Mouse (Mus musculus) adrenal gland, postnatal 36 days (tissue): Measurements from ENCODE around the gene Polr3h. TPM values are rescaled to one million over a fixed set of nuclear protein-coding genes. Genes with fewer than 3 reads are reported as not detected.
A peak's percentile ranks its signal among the peaks of the same experiment; 100 is the strongest.

ENCODE experiments used
- DNase-seq, 2 experiments: peaks; one replicate each; pipeline ENCODE4 v3.0.0; 2021; ENCODE audit warnings: mixed read lengths in 1 of 2
- total RNA-seq, 2 experiments: library from RNA; stranded (reverse); gene quantifications; 2 replicates each; pipeline ENCODE4 v1.2.3; 2021

The Polr3h gene
- total RNA-seq, 2 experiments from 2014 or later: 23.5 to 24.9 TPM

DNA sequence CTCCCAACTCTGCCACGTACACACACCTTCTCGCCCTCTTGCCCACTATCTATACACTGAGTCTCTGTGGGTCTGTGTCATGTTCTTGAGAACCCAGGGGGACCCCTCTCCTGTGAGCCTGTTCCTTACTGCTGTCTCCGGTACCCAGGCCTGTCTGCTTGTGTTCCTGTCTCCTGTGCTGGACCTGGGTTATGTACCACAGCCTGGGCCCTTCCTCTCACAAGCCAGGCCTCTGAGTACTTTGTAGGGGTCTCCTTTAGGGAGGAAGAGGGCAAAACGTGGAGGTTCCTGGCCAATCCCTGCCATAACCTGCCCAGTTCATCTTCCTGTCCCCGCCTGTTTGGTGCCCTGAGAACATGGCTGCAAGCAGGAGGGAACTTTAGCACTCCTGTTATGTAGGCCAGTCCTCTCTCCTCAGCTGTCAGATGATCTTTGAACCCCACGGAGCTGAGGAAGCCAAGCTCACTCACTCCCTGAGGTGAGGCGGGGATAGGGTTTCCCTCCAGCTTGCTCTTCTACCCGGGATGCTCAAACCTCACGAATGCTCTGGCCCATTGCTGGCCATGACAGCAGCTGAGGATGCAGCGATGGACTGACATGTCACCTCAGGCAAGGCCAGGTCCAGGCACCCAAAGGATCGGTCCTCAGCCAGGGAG, 23.6 kb upstream of the Polr3h start:
- DNase-seq: no peak

DNA sequence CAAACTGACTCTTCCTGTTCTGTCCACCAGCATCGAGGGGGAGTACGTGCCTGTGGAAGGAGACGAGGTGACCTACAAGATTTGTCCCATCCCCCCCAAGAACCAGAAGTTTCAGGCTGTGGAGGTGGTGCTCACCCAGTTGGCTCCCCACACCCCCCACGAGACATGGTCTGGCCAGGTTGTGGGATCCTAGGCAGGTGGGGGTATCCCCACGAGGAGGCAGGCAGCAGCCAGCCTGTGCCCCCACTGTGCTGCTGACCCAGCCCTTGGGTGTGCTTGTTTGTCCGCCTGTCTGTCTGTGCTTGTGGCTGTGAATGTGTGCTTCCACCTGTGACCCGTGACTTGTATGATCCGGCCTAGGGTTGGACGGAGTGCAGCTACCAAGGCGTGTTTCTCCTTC, 23.0 kb upstream of the Polr3h start:
- DNase-seq: no peak

DNA sequence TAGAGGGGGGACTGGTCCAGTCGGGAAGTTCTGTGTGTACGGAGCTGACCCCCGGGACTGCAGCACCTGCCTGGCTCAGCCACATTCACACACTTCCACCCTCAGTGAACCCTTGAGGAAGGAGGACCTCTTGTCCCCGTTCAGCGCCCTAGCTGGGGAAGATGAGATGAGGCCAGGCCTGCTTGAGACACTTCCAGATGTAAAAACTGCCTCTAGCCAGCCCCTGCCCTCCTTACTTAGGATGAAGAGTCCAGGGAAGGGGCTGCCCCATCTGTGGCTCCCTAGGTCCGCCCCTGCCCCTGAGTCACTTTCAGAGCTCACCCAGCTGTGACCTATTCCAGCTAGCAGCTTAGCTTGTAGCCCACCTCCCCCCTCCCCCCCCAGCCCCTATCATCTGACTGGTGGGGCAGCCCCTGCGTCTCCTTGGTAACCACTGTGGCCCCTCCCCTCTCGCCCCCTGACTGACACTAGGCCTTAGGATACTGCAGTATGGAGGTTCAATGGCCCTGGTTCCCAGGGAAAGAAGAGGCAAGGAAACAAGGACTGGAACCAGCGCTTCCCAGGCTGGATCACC, 17.2 kb upstream of the Polr3h start:
- no peak for DNase-seq

GRCm38 (mm10) chr15:81941010-81941409, 15.0 kb upstream of the Polr3h start:
- no peak for DNase-seq

DNA sequence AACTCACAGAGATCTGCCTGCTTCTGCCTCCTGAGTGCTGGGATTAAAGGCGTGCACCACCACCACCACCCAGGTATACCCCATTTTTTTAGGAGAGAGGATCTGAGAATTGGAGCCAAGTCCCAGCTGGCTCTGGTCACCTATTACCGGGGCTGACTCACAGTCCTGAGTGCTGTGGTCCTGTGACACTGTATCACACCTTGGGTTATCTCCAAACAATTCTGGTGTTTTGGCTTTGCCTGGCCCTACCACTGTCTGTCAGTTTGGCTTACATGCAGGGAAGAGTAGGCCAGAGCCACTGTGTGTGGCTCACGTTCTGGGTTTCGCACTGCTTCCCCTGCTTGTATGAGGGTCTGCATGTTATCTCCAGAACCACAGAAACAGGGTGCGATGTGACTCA, 14.2 kb upstream of the Polr3h start:
- DNase-seq: no peak

- DNase-seq: peak in 1 of 2 experiments; percentile 47
Measured at GRCm38 (mm10) chr15:81939774-81940173, 13.7 kb upstream of the Polr3h start.

GRCm38 (mm10) chr15:81939157-81939715, 13.2 kb upstream of the Polr3h start:
- peak; percentile 55 to 69 for DNase-seq

GRCm38 (mm10) chr15:81938246-81938645, 12.2 kb upstream of the Polr3h start:
- DNase-seq: peak; percentile 64 to 75

DNA sequence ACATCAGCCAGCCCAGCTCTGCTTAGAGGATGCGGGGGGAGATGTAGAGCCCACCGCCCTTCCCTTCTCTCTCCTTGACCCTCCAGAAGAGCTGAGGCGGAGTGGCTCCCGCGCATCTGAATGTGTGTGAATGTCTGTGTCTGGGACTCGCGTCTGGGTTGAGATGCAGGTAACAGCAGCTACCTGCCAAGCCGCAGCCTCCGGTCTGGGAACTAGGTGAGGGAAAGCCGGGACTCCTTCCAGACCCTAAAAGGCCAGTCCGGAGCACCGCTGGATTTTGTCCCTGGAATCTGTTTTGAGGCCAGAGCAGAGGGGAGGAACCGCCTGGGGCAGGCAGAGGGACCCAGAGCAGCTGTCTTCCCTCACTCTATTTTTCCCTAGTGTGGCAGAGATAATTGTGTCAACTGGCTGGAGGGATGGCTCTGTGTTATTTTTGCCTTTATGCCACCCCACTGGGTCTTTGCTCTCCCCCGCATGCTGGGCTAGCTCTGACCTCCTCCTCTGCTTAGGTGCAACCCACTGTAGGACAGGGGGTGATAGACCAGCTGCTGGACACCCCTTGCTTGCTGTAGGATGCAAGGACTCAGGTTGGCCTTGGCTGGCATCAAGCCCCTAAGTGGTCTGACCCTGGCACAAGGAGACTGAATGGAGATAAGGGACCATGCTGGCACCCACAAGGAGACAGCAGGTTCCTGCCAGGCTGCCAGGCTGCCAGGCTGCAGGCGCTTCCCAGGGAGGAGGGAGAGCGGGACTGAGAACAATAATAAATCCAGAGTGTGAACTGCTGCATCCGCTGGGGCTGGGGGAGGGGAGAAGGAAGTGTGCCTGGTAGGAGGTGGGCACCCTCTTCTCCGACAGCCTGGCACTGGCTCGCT, 11.3 kb upstream of the Polr3h start:
- DNase-seq: peak; percentile 58 to 78

DNA sequence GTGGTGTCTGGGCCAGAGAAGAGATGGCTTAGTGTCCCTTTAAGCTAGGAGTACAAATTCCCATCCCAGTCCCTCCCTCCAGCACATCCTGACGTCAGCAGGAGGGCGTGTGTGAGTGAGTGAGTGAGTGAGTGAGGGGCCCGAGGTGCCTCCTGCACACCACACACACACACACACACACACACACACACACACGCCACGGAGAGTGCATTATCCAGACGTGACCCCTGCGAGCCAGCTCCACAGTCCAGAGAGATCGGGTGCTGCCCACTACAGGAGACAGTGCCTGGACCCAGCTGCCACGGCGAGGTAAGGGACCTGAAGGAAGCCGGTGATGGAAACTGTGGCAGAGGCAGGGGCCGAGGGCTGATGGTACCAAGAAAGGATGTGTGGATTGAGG, 10.6 kb upstream of the Polr3h start, which contains the start of gene Csdc2:
TSS of gene Csdc2 (plus strand) at position 81 of the 400 bp plus-strand sequence.
- peak; percentile 70 to 76 for DNase-seq

- DNase-seq: no peak
Measured at GRCm38 (mm10) chr15:81935869-81936637, 10.0 kb upstream of the Polr3h start.

- DNase-seq: no peak
Measured at GRCm38 (mm10) chr15:81933986-81934385, 7.9 kb upstream of the Polr3h start.

DNA sequence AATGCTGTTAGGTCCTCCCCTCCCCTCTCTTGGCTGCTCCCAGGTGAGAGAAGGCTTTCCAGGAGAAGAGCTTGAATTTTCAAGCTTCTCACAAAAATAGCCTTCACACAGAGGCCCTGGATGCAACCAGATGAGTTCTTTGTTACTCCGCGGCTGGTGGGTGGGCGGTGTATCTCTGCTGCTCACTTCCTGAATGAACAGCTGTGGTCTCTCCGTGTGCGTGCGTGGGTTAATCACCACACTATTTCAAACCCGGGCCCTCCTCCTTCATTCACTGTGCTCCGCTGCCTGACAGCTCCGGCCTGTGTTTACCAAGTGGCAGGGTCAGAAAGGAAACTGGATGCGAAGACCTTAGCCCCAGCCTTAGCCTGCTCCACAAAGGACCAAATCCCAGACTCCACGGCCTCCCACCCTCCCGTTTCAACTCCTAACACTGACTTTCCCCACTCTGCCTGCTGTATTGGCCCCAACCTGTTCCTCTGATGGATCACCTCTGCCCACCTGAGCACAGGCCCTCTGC, 7.0 kb upstream of the Polr3h start:
- no peak for DNase-seq

DNA sequence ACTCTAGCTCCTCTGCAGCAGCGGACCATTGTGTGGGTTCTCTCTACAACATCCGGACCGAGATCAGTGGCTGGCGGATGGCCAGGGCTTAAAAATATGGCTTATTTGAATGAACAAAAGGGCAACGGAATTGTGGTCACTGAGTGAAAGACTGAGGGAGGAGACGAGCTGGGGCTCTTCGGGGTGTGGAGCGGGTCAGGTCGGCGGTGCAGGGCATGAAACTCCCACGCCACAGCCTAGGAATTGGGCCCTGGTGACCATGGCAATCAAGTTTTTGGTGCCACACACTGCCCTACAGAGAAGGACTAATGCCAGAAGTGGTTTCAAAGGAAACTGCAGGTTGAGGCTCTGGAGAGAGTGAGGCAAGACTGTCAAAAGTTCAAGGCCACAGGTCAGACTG, 2.2 kb upstream of the Polr3h start:
- DNase-seq: peak; percentile 67 to 70

- peak; percentile 51 to 63 for DNase-seq
Measured at GRCm38 (mm10) chr15:81927741-81928140, 1.7 kb upstream of the Polr3h start.

- DNase-seq: no peak
Measured at GRCm38 (mm10) chr15:81926446-81926822, 394 bp upstream of the Polr3h start.

GRCm38 (mm10) chr15:81924933-81925332, 1.1 kb downstream of the Polr3h start:
- no peak for DNase-seq

- no peak for DNase-seq
Measured at GRCm38 (mm10) chr15:81921255-81921654, 4.8 kb downstream of the Polr3h start.

GRCm38 (mm10) chr15:81920546-81921217, 5.4 kb downstream of the Polr3h start:
- no peak for DNase-seq

GRCm38 (mm10) chr15:81919062-81919461, 7.0 kb downstream of the Polr3h start:
- DNase-seq: no peak
